Mouse (Mus musculus): ENCODE results near the gene Tek.
"Not testable (repeated sequence)": the region's sequence is repeated elsewhere in the genome, so short reads cannot be mapped to it uniquely, and the experiment has no call there.

Tek gene

DNA sequence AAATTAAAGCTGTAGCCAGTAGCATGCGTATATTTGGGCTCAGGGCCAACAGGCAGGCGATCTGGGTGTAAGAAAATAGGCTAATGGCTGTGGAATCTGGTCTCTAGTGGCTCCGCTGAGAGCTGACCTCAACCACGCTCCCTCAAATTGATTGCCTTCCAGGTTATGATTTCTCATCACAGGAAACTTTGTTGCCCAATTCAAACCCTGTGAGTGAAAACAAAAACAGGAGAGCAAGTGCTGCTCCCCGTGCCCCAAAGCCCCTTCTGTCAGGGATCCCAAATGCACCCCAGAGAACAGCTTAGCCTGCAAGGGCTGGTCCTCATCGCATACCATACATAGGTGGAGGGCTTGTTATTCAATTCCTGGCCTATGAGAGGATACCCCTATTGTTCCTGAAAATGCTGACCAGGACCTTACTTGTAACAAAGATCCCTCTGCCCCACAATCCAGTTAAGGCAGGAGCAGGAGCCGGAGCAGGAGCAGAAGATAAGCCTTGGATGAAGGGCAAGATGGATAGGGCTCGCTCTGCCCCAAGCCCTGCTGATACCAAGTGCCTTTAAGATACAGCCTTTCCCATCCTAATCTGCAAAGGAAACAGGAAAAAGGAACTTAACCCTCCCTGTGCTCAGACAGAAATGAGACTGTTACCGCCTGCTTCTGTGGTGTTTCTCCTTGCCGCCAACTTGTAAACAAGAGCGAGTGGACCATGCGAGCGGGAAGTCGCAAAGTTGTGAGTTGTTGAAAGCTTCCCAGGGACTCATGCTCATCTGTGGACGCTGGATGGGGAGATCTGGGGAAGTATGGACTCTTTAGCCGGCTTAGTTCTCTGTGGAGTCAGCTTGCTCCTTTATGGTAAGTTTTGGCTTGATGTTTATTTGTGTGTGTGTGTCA is at the start of gene Tek:
TSS of gene Tek (plus strand) at position 452 of the 894 bp plus-strand sequence.
- no peak for DNase-seq (ENCODE audit: low read depth)

DNA sequence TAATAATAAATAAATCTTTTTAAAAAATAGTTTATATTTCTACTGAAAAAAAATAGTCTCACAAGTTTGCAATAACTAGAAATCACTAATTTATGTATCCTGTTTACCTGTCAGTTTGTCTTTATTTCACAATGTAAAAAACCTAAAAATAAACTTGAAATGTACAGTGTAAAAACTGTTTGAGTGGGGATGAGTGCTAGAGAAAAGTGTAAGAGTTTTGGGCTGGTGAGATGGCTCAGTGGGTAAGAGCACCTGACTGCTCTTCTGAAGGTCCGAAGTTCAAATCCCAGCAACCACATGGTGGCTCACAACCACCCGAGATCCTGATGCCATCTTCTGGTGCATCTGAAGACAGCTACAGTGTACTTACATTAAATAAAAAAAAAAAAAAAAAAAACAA is 49.3 kb upstream of the Tek start:
- not testable (repeated sequence) for DNase-seq (ENCODE audit: low read depth)

DNA sequence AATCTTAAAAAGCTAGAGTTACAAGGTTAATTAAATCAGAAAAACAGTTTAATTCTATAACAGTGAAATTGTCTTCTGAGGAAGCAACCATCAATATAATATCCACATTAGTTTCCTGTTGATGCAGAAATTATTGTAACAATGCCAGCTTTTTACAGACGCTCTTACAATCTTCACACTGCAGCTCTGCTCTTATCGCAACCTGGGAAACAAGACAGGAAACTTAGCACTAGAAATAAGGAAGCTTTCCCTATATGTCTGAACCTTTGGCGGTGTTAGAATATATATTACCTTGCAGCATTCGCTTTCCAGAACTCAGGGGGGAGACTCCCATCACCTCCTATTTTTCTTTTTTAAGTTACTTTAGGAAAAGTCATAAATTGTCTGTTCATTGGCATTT is 48.0 kb upstream of the Tek start:
- no peak for DNase-seq (ENCODE audit: low read depth)

DNA sequence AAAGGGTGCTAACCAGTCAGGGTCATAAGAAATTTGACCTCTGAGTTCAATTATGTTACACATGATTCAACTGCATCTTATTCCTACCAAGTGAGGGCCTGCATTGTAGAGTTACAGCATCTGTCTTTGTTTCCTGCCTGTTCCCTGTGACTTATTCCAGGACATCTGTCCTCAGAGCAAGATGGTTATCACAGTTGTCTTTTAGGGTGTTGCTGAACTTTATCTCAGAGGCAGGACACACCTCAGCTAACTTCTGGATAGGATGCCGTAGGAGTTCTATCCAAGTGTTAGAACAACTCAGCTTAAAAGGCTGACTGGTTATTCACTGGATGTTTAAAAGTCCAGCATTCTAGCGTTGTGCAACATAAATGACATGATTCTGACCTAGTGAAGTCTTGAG is 46.9 kb upstream of the Tek start:
- no peak for DNase-seq (ENCODE audit: low read depth)

DNA sequence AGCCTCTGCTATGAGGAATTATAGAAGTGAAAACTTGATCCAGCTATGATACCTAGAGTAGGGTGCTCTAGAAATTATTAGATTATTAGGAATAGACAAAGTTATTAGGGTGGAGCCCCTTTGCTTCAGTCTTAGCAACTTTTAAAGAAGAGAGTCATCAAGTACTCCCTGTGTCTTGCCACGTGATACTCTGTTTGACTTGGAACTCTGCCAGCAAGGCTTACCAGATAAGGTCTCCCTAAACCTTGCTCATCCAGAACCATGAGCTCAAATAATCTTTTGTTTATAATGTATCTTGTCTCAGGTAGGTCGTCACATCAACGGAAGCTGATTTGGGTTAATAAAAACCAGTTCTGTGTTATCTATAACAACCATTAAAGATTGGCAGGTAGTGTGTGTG is 42.7 kb upstream of the Tek start:
- no peak for DNase-seq (ENCODE audit: low read depth)

DNA sequence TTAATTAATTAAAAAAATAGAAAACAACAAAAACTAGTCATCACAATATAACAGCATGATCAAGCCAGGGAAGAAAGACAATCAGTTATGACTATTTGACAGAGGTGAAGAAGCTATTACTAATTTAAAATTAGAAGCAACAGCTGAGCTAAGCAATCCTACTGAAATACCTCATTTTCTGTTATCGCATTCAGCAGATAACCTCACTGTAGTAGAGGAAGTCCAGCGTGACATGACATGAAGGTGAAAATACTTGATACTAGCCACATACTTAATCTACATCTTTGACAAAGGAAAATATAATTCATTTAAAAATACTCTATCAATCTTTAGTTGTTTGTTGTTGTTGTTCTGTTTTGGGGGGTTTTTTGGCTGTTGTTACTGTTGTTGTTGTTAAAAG is 28.1 kb upstream of the Tek start:
- DNase-seq (ENCODE audit: low read depth): no peak

DNA sequence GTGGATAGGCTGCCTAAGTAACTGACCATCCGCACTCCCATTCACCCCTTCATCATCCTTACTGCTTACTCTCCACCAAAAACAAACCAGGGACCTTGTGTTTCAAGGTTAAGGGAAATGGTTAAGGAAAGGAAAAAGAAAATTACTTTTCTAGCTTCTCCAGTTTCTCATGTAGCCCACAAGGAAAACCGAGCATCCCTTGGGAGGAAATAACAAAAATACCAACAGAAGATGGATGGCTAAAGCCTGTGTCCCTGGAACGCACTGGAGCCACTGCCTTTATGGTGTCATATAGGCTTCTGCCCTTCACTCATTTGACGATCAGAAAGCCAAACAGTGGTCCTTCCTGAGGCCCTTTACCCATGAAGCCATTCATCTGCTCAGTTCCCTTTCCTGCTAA is 27.7 kb upstream of the Tek start:
- no peak for DNase-seq (ENCODE audit: low read depth)

DNA sequence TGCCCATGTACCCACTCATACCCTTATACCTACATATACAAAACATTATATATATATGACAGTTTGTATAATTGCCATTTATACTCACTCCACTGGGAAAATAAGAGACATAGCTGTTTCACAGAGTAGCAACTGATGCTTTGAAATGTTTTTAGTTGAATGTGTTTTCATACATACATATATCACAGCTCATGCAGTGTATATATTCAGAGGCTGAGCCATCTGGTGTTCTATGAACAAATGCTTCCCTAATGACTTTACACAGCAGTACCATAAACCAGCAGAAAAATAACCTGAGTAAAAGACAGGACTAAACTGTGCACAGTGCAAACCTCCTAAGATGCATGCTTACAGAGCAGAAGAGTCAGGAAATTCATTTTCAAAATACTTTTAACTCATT is 25.3 kb upstream of the Tek start:
- DNase-seq (ENCODE audit: low read depth): no peak

DNA sequence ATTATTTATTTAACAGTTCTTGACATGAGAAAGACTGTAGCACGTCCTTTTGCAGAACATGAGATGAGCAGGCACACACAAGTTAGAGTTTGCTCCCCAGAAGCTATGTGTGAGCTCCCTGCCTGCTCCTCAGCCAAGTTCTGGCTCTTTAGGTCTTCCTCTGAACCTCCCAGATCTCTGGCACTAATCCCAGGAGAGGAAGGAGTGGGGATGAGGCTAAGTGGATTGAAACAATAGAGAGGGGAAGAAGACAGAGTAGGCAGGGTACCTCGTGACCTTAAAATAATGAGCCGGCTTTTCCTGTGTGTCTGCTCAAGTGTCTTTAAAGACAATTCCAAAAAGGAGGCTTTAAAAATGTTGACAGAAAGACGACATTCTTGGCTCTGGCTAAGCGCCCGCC is 23.9 kb upstream of the Tek start:
- no peak for DNase-seq (ENCODE audit: low read depth)

DNA sequence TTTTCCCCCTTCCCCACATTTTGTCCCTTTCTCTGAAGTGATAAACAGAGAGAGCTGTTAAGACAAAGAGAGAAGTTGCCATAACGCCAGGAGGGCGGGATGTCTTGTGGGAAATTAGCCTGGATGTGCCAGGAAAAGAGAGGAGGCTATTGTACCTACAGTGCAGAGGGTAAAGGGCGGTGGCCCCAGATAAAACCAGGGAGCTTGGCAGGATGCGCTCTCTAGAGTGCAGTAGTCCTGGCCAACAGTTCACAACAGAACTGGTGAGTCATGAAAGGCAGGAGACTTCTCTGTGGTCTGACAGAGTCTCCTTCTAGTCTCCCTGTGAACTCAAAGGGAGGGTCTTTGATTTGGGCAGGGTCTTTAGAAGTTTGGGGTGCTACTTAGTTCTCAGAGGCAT is 13.3 kb upstream of the Tek start:
- no peak for DNase-seq (ENCODE audit: low read depth)

DNA sequence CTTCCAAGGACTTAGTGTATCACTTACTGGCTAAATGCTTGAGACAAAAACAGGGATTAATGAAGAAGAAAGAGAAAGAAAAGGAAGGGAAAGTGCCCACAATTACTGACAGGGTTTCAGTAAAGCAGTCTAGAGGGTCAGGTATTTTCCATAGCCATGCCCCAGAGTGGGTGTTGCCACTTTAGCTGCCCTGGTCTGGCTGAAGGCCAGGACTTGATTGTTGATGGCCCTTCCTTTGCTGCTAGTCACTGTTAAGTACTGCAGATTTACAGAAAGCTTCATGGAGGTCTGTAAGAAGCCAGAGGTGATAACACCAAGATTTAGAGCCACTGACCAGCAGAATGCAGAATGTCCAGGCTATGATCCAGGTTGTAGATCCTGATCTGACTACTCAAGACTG is 6.4 kb upstream of the Tek start:
- DNase-seq (ENCODE audit: low read depth): no peak

DNA sequence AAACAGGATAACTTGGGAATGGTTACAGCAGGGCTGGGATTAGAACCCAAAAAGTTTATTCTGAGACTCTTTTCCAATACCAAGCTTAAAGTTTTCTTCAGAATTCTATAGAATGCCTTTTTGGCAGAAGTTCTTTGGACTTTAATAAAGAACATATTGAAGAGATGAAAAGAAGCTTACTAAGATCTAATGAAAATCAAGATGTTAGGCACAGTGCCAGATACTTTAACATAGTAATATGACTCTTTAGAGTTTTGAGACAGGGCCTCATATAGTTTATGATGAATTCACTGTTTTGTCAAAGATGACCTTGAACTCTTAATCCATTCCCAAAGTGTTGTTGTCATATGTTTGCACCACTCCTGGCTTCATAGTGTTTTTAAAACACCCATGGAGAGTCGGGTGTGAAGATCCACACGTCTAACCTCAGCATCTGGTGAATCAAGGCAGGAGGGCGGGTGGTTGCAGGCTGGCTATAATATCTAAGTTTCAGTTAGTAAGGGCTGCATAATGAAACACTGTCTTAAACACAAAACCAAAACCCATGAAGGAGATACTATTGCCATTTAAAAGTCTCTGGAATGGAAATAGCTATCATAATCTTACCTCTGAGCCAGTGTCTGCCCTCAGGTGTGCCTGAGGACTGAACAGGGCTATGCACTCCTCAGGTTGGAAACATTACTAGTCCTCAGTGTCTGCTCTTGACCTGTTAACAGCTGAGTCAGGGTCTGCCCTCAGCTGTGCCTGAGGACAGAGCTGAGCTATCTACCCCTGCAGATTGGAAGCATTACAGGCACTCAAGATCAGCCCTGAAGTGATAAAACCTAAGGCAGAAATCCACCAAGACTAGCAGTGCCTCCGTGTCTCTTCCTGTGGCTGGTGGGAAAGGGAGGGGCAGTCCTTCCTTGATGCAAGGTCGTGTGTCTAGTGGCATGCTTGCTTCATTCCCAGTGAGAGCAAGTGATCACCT is 1.5 kb upstream of the Tek start:
- DNase-seq (ENCODE audit: low read depth): no peak

DNA sequence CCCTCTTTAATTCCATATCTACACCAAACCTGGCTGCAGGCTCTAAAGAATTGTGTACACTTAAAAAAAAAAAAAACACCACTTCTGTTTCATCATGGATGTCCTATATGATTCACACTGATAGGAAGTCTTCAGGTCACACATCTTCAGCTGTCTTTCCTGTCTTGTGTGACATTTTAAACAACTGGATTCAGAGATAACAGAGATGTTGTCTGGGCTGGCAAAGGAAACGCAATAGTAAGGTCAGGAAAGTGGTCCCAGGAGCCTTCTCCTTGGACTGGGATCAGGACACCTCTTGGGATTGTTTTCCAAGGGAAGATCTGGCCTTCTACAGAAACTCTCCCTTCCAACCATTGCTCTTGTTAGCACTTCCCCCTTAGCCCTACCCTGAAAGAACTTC is 2.7 kb downstream of the Tek start:
- DNase-seq (ENCODE audit: low read depth): no peak

DNA sequence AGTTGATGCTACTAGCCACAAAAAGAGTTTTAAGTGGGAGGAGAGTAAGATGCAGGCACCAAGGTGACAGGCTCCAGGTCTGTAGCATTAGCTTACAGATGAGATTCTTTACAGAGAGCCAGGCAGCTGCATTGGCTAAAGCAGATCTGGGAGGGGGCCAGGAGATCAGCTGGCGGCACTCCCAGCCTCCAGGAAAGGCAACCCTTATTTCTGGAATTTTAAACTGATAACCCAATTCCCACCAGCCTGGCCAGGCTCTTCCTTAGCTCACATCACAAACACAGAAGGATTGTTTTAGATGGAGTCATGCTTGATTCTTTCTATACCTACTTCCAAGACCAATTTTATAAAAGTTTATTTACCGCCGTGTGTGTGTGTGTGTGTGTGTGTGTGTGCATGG is 6.7 kb downstream of the Tek start:
- no peak for DNase-seq (ENCODE audit: low read depth)

DNA sequence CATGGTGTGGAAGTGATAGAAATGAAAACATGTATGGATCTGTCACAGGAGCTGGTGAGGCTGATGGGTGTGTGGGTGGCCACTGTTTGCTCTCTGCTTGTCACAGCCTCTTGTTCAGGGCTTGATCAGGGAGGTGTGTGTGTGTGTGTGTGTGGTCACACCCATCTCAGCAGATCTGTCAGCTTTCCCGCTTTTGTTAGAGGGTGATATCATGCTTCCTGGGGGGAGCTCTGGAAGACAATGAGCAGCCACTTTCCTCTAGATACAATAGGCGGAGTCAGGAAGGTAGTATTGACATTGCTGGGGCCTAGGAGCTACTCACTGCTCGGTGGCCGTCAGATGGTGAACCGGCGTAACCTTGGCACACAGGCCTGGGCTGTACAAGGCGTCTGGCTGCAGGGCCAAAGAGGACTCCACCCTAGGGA is 7.3 kb downstream of the Tek start:
- DNase-seq (ENCODE audit: low read depth): no peak

DNA sequence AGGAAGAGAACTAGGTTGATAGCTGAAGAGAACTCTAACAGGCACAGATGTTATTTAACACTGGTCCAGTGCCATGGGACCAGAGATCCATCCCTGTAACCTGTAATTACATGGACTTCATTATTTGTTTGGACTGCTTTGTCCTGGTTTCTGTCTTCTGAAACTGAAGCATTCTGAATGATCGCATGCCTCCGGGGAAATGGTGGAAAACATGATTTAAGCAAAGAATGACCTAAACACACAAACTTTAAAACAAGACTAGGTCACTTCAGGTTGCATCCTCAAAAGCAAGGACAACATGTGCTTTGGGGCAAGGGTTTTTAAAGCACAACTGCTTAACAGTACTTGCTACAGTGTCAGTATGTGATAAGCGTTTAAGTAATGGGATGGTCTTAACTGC is 8.2 kb downstream of the Tek start:
- DNase-seq (ENCODE audit: low read depth): no peak

DNA sequence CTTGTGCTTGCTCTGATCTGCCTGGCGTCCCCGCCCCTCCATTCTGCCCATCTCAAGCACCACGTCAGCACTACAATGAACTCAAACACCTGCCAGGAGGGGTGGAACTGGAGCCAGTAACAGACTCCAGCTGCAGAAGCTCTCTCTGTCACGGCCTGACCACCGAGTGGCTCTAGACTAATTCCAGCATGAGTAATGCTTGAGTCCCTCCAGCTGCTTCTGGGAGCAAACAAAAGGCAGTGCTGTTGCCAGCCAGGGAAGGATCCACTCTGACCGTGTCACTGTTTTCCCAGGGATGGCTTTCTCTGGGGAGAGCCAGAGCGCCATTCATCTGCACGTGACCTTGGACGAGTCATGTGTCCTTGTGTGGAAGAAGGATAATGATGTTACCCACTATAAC is 13.4 kb downstream of the Tek start:
- no peak for DNase-seq (ENCODE audit: low read depth)

DNA sequence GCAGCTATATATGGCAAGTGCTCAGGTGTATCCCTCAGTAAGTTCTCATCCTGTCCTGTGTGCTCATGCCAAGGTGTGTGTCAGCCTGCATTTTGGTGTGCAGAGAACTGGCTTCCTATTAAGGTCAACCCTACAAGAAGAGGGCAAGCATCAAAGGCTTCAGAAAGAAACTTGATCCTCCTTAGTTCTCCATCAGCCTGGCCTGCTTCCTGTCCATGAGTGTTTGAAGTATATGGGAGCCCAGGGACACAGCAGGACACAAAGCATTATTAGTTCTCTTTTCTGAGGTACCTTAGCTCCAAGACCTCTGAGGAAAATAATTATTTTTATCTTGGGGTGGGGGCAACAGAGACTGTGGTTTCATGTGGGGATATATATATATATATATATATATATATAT is 26.1 kb downstream of the Tek start:
- DNase-seq (ENCODE audit: low read depth): no peak

DNA sequence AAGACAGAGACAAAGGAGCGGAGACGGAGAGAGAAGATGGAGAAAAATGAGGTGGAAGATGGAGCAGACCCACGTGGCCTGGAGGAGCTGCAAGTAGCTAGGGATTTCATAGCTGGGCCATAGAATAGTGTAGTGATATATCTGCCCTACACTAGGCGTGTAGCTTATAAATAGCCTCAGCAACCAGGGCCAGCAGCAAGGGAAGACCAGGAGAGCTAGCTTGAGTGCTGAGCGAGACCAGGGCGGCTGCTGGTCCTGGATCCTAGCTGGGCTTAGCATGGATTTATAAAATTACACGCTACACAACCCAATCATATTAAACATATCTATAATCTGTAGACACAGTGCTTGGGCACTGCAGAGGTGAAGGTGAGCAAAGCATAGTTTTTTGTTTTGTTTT is 27.1 kb downstream of the Tek start:
- no peak for DNase-seq (ENCODE audit: low read depth)

DNA sequence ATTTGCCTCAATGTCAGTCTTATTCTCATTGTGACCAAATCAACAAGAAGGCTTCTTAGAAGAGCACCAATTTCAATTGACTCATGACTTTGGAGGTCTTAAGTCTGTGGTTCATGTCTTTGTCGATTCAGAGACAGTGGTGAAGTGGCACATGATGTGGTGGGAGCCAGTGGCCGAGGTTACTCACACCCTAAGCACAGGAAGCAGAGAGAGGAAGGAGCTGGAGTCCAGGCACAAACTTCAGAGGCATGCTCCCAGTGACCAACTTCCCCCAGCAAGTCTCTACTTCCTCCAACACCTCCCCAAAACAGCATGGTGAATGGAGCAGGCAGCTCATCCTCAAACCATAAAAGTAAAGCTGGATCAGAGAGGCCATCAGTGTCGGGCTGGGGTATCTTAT is 29.5 kb downstream of the Tek start:
- no peak for DNase-seq (ENCODE audit: low read depth)

DNA sequence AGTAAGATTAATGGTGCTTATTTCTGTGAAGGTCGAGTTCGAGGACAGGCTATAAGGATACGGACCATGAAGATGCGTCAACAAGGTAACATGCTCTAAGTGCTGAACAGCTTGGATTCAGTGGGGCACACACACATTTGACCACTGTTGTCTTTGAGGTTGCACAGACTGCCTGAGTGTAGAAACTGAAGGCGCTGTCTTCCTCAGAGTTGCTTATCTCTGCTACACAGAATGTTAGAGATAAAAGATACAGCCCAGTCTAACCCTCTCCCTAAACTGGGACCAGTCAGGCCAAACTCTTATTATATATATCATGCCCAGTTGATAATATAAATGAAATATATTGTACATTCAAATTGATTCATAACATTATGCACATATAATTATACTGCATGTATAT is 42.0 kb downstream of the Tek start:
- no peak for DNase-seq (ENCODE audit: low read depth)

DNA sequence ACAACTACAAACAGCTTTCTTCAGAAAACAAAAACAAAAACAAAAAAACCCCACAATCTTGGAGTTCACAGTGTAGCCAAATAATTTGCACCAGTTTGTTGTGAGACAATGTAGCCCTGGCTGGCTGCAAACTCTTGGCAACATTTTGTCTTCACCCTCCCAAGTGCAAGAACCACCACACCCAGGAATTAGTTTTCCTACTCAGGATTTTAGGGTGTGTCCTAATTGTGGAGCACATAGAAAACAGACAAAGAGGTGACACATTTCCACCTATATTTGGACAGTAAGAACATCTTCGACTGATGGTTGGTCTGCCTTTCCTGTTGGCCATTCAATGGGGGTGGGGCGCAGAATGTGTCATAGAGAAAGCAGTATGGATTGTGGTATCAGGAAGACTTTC is 46.8 kb downstream of the Tek start:
- no peak for DNase-seq (ENCODE audit: low read depth)

DNA sequence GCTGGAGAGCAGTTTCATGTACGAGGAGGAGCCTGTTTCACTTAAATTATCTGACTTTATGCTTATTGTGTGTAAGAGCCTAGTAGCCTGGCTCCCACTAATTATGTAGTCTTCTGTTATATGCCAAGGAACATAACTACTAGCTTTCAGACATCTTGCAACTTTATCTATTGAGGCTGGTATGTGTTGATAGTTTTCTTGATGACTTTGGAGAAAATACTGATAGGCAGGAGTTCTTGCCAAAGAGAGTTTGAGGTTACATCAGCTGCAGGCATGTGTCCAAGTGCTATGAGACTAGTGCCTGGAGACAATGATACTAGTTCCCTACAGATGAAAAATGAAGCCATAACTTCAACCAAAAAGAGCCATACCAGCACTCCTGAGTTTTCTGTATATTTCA is 64.1 kb downstream of the Tek start:
- DNase-seq (ENCODE audit: low read depth): no peak
